Mouse (Mus musculus) kidney, adult 2 months (tissue): Measurements from ENCODE around the gene H2afv.

ENCODE experiments used
- CTCF ChIP-seq: fragments of 200-500 bp; conservative IDR thresholded peaks from 2 replicates; pipeline ENCODE4 v1.5.1; 2011; ENCODE audit warnings: low read depth, mild to moderate bottlenecking, control low read depth, low read length, moderate library complexity, mixed read lengths; ENCODE audit not compliant: insufficient read depth, insufficient read length
- POLR2A ChIP-seq: fragments of 200-500 bp; IDR thresholded peaks from one replicate; pipeline ENCODE4 v1.6.1; 2011; ENCODE audit warnings: low read depth, low read length, control low read depth

DNA sequence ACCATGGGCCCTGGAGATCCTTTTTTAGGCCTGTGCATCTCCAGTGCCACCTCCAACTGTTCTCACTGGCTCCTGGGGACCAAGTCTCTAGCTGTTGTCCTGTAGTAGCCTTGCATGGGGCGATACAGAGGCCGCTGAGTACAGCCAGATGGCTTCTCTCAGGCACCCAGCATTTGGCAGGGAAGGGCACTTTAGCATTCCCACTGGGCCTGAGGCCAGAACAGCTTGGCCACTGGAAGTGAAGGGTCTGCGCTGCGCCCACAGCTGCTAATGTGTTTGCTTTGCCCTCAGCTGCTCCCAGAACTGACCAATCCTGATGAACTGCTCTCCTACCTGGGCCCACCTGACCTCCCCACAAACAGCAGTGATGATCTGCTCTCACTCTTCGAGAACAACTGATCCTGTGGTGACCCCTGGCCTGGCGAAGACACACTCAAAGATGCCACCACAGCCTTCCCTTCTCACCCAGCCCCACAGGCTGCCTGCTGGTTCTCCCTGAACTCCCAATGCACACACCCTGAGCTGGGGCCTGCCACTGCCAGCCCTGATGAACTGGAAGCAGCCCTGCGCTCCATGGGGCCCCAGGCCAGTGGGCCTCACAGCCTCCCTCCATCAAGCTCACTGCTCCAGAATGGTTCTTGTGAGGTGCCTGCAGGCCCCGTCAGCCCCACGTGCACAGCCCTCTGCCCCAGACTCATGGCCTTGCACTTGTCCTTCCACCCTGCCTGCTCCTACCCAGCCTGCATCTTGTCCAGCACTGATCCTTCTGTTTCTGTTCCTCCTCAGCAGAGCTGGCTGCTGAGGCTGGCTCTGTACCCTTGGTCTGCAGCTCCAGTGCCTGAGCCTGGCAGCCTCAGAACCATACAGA, 39.3 kb downstream of the H2afv start:
- TF ChIP-seq CTCF (no peak), POLR2A (no peak)
